Mouse (Mus musculus) olfactory bulb, adult 2 months (tissue): ENCODE data around the gene Trpm3.

Experiments used
- CTCF ChIP-seq: fragments of 200-500 bp; IDR thresholded peaks from 2 replicates; pipeline ENCODE4 v1.5.1; 2012; ENCODE audit warnings: low read depth, mild to moderate bottlenecking, low read length, moderate library complexity; ENCODE audit not compliant: insufficient read depth
- POLR2A ChIP-seq: fragments of 200-500 bp; IDR thresholded peaks from 2 replicates; pipeline ENCODE4 v1.6.1; 2012; ENCODE audit warnings: mild to moderate bottlenecking, low read depth, low read length, moderate library complexity; ENCODE audit not compliant: insufficient read depth

DNA sequence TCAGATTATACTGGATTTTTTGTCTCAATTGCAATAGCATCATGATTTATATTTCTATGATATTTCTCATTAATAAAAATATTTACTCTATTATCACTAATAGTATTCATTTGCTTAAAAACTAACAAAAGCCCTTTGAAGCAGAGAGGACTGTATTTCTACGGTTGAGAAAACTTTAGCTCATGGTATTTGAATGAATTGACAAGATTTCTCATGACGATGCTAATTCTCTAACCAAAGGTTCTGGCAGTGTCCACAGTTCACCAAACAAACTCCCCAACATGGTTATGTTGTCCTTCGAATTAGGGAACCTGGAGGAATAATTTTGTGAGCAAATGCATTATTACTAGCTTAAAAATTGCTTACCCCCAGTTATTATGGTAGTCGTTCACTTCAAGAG, 526.6 kb downstream of the Trpm3 start:
- no peak for TF ChIP-seq POLR2A
- TF ChIP-seq CTCF: no peak
